Mouse (Mus musculus) retina, postnatal 7 days (tissue): Measurements from ENCODE around the gene Nav2.

Experiments used
- DNase-seq: peaks from one replicate; pipeline ENCODE4 v3.0.0-alpha.2; 2012; ENCODE audit warnings: low read depth, low spot score

Nav2 gene

DNA sequence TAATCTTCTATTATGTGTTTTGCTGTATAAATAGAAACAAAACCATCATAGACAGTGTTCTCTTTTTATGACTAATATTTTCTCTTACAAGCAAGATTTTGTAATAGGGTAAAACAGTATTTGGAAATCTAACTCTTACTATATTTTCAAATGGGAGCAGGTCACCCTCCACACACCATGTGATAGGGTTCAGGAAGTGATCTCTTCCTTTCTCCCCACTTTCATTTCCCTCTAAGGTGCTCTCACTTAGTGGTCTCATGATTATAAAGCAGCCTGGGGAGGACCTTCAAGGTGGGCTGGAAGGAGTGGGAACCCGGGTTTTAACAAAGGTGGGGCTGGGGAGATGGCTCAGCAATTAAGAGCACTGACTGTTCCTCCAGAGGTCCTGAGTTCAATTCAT is 487.7 kb downstream of the Nav2 start:
- no peak for DNase-seq

DNA sequence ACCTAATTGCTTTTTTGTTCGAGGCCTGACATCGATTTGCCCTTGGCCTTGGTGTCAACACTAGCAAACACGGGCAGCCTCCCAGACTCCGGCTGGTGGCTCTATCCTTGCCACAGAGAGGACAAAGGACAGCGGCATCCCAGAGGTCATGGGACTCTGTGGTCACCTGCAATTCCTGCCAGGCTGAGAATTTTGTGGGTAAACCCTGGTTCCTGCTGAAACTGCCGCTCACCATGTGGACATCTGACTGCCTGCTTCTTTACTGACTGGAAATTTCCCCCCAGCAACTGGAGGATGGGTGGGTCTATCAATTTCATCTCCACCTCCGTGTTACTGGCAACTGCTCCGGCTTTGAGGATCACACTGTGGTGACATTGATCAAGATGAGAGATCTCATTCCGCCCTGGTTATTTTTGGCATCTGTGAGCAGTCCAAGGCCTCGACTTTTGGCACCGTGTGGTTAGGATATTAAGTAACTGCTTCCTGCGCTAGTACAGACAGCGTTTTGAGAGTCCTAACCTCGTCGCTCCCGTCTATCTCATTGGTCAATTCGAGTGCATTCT is 489.0 kb downstream of the Nav2 start:
- DNase-seq, result no peak

DNA sequence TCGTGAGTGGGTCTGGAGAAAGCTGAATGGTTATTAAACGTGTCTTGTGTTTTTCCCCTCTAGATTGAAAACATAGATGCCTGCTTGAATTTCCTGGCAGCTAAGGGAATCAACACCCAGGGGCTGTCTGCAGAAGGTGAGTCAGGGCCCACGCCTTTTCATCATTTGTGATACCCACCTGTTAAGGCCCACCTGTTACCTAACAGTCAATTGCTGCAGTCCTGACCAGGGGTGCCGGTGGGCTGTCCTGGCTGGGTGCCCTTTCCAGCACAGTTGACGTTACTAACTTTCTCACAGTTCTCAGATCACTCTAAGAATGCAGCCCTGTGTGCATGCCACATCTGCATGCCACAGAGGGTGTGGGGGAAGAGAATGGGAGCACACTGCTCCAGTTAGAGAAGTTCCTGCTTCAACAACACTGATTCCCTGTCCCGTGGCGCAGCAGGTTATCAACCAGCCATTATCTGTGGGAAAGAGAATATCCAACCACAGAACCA is 489.6 kb downstream of the Nav2 start:
- DNase-seq, result no peak

DNA sequence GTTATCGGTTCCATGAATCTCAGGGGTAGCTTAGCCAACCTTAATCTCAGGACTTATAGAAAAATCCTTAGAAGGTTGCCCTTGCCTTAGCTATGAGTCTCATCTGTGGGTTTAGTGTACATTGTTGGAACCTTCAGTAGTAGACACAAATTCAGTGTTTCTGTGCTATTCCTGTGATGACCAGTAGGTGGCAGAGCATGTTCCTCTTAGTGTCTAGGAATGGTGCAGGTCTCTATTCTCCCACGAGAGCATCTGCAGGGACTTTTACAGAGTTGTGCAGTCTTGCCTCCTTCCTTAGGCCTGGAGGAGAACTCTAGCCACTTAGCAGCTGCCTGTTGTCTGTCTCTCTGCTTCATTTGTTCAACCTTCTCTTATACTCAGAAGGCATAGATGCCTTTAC is 490.8 kb downstream of the Nav2 start:
- peak; percentile 53 for DNase-seq

DNA sequence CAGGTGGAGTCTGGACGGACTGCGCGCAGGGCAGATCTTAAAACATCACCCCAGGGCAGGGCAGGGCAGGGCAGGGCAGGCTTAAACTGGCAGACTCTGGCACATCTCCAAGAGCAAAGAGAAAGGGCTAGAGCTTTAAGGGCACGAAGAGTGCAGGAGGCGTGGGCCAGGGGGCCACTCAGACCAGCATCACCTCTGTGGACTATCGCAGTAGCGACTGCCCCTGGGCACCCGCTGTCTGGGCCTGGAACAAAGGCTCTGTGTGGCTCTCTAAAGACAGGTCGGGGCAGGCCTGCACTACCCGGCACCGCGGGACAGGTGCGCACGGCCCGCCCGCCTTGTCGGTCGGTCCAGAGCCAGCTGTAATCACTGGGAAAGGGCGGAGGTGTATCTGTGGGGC is 491.9 kb downstream of the Nav2 start:
- no peak for DNase-seq

DNA sequence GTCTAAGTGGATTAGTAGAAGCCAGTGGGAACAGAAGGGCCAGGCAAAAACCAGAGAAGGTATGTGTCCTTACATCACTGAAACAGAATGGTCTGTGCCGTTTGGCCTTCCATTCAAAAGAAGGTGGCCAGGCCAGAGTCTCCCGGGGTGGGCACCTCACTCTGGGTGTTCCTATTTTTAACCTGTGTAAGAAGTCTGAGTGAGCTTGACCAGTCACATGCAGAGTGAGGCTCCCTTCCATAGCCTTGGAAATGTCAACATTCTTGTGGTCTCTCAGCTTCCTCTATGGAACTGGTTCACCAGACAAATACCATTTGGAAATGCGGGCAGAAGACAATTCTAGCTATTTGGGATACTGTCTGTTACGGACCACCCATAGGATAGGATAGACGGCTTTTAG is 494.0 kb downstream of the Nav2 start:
- no peak for DNase-seq

DNA sequence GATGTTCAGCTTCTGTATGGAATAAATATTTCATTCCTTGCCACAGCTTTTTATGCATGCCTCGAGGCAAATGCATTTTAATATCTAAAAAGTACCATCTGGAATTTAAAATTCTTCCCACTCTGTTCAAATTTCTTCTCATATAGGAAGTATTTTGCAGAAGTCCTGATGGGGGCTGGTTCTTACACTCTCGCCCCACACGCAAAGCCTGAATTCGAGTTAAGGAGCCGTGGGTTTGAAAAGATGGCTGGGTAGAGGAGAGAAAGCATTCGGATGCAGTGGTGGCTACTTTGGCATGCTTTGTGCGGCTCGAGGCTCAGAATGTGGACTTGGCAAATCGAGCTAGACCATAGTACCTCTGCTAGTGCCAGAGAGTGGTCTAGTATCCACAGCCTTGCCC is 499.2 kb downstream of the Nav2 start:
- no peak for DNase-seq

DNA sequence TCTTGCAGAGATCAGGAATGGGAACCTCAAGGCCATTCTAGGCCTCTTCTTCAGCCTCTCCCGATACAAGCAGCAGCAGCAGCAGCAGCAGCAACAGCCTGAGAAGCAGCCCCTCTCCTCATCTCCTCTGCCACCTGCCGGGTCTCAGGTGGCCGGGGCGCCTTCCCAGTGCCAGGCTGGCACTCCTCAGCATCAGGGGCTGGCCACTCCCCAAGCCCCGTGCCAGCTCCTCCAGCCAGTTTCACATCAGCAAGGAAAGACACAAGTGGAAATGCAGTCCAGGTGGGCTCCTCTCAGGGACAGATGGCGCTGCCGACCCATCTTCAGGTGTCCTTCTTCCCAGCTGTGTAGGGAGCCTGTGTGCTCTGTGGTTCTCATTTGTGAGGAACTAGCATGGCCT is 500.1 kb downstream of the Nav2 start:
- DNase-seq, result no peak

DNA sequence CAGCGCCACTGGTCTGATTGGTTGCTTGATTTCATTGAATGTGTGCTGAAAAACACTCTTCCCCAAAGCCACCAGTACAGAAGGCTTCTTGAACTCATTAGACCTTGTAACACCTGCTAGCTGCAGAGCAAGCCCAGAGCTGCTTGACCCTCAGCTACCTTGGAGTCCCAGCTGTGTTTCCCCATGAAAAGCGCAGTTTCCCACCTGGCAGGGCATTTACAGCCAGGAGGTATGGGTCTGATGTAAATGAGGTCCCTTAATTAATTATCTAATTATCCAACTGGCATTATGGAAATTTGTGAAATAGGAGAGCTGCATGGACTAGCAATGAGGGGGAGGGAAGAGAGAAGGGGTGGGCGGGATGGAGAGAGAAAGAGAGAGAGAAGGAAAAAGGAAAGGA is 500.7 kb downstream of the Nav2 start:
- no peak for DNase-seq

DNA sequence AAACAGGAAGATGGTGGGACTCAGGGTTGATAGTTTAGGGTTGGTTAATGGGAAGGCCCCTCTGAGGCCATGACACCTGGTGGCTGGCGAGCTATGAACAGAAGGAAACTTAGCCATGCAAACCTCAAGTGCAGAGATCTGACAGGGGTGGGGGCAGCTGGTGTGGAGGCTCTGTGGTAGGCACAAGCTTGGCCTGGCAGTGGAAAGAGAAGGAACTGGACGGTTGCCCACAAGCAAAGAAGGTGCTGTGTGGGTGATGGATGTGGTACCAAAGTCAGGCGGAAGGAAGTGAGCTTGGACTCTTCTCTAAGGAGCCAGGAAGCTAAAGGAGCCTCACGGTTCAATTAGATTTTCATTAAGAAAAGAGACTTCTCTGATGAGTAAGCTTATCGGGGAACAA is 501.7 kb downstream of the Nav2 start:
- no peak for DNase-seq

DNA sequence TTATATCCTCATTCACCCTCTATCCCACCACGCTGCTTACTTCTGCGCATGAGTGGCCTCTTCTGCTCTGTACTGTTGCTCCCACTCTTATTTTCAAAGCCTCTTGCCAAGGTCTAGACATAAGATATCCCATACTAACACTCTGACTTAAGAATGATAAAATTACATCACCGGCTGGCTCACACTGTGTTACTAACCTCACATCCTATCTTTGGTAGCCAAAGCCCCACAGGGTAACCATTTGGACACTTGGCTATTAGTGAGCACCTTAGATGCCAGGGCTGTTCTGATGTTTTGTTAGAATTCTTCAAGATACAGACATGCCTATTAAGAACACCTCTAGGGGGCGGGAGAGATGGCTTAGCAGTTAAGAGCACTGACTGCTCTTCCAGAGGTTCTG is 502.4 kb downstream of the Nav2 start:
- no peak for DNase-seq

DNA sequence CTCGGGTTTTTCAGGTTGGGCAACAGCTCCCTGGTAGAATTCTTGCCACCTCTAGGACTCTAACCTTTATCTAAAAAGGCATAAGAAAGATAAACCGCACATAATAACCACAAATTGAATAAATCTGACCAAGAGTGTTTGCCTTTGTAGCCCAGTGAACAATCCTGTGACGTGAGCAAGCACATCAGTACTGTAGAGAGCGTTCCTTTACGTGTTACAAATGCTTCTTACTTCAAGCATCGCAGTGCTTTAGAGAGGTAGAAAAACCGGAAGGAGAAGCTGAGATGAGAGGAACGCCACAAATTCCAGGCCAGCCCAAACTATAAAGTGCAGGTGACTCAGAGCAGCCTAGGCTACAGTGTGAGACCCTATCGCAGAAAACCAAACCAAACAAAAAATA is 503.3 kb downstream of the Nav2 start:
- no peak for DNase-seq

DNA sequence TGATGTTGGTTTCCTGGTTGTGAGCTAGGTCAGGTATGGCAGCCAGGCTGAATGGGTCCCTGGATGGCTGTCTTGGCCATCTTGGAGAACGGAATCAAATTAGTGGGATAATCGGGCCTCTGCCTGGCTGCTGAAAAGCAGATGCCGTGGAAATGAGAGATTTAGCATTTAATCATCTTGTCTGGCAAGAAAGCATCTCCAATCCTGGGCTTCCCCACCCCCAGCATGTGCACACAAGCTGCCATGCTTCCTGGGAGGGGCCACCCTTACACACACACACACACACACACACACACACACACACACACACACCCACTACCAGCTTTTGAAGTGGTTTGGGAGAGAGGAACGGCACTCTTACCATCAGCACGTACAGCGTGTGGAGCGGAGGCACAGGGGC is 506.6 kb downstream of the Nav2 start:
- no peak for DNase-seq

DNA sequence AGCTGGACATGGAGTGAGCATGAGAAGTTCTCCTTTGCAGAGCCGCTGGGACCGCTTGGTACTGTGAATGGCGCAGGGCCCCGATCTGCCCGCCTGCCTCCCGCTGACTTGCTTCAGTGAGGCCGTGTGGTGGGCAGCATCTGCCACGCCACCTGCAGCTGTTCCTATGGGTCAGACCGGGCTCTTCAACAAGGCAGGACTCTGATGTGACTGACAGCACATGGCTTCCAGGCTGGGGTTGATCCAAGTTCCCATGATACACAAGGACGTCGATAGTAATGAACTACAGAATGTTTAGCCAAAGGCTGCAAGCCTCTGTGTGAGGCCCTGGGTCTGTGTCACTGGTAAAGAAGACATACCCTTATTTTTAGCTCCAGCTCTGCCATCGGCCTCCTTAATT is 507.2 kb downstream of the Nav2 start:
- DNase-seq, result no peak

DNA sequence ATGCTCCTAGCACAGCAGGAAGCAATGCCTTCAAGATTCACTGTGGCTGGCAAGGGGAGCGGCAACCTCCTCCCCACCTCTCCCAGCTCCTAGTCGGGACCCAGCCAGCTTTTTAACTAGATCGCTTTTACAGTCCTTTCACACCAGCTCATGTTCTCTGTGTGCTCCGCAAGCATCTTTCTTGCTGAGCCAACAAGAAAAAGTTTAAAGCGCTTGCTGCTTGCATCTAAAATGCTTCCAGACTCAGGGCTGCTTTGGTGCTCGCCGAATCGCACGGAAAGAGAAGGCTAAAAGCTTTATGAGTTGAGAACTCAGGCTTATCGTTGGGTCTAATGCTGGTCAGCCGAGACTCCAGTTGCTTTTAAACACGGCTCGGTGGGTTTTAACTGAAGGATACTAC is 510.3 kb downstream of the Nav2 start:
- no peak for DNase-seq

DNA sequence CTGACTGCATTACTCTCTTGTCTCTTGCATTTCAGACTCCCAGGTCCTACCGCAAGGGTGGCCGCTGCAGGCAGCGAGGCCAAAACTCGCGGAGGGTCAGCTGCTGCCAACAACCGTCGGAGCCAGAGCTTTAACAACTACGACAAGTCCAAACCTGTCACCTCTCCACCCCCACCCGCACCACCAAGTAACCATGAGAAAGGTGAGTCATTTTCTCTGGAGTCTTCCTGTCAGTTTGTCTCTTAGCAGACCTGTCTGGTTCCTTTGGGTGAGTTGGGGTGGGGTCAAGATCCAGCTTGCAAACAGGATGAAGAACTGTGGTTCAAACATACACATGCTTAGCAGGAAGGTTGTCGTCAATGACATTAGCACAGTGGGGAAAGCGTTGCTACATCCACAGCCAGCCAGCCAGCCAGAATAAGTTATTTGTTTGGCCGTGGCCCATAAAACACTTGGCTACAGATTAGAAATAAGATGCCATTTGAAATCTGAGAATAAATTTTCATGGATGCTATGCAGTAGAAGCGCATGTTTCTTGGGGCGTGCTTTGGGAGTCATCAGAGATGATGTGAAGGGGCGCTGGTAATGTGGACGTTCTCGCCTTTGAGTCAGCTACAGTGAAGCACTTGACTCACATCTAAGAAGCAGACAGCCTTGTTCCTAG is 511.8 kb downstream of the Nav2 start:
- DNase-seq, result no peak

DNA sequence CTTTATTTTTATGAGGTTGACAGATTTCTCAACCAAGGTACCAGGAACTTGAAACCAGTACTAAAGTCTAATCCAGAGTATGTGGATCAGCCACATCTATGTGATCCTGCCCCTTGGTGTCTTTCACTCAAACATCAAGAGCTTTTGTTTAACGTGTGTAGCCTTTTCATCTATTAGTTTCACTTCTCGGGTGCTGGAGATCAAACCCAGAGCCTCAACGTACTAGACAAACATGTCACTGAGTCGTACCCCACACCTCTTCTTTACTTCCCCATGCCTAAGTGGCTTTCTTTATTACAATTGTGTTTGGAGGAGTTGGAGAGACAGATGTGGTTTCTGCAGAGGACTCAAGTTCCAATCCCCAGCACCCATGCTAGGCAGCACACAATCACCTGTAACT is 512.7 kb downstream of the Nav2 start:
- DNase-seq, result no peak

DNA sequence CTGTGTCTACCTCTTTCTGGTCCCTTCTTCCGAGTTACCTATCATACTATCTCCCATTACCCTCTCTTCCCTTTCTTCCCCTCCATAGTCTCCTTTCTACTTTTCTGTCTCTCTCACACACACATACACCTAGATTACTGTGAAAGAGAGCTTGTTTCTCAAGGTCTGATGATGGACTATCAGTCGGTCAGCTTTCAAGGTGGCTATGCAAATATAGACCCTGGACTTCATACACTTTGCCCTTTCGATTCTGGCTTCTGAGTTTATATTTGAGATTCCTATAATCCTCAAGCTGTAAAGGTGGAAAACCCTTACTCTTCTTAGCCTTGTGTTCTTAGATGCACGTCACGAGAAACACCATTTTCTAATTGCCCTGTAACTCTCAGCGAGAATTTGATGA is 515.4 kb downstream of the Nav2 start:
- no peak for DNase-seq

DNA sequence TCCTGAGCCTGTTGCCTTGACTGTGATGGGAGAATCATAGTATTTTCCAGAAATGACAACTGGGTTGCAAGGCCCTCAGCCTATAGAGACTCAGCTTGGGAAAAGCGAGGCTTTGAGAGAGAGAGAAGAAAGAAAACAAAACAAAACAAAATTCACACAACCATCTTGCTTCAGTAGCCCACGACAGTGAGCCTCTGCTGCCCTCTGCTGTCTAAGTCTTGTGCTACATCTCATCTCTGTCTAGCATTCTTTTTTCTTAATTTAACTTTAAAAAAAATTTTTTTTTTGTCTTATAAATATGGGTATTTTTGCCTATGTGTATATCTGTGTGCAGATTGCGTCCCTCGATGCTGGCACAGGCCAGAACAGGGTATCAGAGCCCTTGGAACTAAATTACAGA is 517.5 kb downstream of the Nav2 start:
- peak; percentile 33 for DNase-seq

DNA sequence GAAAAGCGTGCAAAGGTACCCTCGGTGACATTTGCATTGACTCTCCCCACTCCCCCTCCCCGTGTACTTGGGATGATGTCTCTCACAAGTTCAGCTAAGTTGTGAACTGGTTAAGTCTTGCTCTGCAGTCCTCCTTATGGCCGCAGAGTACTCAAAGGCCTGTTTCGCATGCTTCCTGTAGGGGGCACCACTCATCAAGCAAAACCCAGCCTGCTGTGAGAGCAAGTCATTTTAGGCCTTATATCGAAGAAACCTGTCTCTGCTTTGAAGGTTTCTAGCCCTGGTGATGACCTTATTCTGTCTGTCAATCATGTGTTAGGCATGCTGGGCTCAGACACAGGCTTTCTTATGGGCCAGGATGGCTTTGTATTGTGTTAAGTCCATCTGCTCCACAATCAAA is 519.3 kb downstream of the Nav2 start:
- no peak for DNase-seq

DNA sequence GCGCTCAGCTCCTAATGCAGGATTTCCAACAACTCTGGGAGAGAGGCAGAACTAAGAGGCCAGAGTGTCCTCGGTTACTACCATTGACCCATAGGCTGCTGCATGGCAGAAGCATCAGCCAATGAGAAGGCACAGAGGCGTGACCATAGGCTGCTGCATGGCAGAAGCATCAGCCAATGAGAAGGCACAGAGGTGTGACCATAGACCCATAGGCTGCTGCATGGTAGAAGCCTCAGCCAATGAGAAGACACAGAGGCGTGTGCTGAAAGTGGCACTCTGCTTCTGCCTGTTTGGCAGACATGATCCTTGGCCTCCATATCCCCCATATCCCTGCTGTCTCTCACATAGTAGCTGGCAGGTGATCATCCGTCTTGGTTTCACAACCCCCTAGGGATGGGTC is 520.4 kb downstream of the Nav2 start:
- no peak for DNase-seq

DNA sequence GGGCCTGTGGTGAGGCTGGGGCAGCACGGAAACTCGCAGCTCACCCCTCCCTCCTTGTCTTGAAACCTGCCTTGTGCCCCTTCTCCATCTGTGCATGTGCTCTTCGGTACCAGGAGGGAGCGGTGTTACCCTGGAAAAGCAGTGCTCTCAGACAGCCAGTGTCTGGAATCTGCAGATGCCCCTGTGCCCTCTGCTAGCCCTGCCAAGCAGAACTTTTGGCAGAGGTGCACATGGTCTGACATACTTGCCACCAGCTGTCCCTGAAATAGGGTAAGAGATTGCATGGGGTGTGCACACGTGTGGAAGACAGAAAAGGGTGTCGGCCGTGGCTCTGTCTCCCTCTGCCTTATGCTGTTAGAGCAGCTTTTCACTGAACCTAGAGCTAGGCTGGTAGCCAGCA is 522.3 kb downstream of the Nav2 start:
- no peak for DNase-seq

DNA sequence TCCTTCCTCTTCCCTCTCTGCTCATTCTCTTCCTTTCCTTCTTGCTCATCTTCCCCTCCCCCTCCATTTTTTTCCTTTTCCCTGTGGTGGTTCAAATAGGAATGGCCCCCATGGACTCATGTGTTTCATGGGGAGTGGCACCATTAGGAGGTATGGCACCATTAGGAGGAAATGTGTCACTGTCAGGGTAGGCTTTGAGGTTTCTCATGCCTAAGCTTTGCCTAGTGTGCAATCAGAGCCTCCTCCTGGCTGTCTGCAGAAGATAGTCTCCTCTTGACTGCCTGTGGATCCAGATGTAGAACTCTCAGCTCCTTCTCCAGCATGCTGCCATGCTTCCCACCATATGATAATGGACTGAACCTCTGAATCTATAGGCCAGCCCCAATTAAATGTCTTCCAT is 525.4 kb downstream of the Nav2 start:
- no peak for DNase-seq

DNA sequence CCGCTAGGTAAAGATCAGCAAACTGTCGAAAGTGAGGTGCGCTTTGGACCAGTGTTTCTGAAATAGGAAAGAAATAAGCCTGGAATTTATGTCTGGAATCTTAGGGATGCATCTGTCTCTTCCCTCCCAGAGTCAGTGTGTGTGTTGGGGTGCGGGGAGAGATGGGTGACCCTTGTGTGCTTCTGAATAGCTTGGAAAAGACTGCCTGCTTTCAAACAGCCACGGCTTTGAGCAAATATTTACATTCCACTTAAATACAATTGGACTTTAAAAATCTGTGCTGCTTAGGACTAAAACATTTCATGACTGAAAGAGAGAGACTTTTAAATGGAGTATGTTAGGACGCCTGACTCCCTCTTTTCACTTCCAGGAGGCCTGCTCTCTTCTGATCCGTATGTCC is 528.0 kb downstream of the Nav2 start:
- no peak for DNase-seq
